Mouse (Mus musculus) CH12.LX (cell line): Measurements from ENCODE around the gene Herc6. TPM values are rescaled to one million over a fixed set of nuclear protein-coding genes. Genes with fewer than 3 reads are reported as not detected.

Experiments
- DNase-seq: peaks from one replicate; pipeline ENCODE4 v3.0.0-alpha.2; 2013; ENCODE audit errors: extremely low read depth
- H3K27ac ChIP-seq: 2 replicates; pipeline ENCODE4 v1.5.1; 2012; ENCODE audit warnings: low read depth, mild to moderate bottlenecking, control low read depth, moderate library complexity; ENCODE audit not compliant: insufficient read depth
- H3K27me3 ChIP-seq: replicated peaks from 2 replicates; pipeline ENCODE3; 2012; ENCODE audit warnings: inconsistent platforms
- H3K36me3 ChIP-seq, 2 experiments: replicated peaks in 1 of 2; 2 replicates each; pipeline versions ENCODE3 to v1.6.1; 2012; ENCODE audit warnings: inconsistent platforms in 1 of 2, low read length in 1 of 2, mild to moderate bottlenecking in 1 of 2, mixed read lengths in 1 of 2, moderate library complexity in 1 of 2; ENCODE audit not compliant: control insufficient read depth in 1 of 2, insufficient read depth in 1 of 2
- H3K4me1 ChIP-seq, 2 experiments: 2 replicates each; pipeline ENCODE4 v1.6.1; 2012; ENCODE audit warnings: inconsistent platforms in 1 of 2, moderate library complexity in 1 of 2; ENCODE audit not compliant: insufficient read depth in 2 of 2, control insufficient read depth in 1 of 2
- H3K4me2 ChIP-seq: 2 replicates; pipeline ENCODE4 v1.6.1; 2012; ENCODE audit warnings: low read depth, mild to moderate bottlenecking, control low read depth; ENCODE audit not compliant: poor library complexity, insufficient read depth, severe bottlenecking
- H3K4me3 ChIP-seq, 3 experiments: fragments of 150-350 bp in 1 of 3; sonication (generic) in 1 of 3; replicated peaks in 1 of 3; 2 replicates each; pipeline versions ENCODE3 to v1.5.1; 2011 to 2012; ENCODE audit warnings: low read depth in 2 of 3, low read length in 2 of 3, mild to moderate bottlenecking in 2 of 3, moderate library complexity in 2 of 3, control low read depth in 1 of 3, improper control_type of control experiment in 1 of 3, inconsistent platforms in 1 of 3, mixed read lengths in 1 of 3; ENCODE audit not compliant: poor library complexity in 1 of 3
- H3K79me2 ChIP-seq: replicated peaks from 2 replicates; pipeline ENCODE4 v1.6.1; 2012; ENCODE audit warnings: mild to moderate bottlenecking, moderate library complexity; ENCODE audit not compliant: control insufficient read depth, poor library complexity, insufficient read depth, severe bottlenecking; ENCODE audit errors: extremely low read depth
- H3K9ac ChIP-seq: 2 replicates; pipeline ENCODE4 v1.6.1; 2012; ENCODE audit warnings: low read depth, mild to moderate bottlenecking, control low read depth, moderate library complexity; ENCODE audit not compliant: insufficient read depth
- H3K9me3 ChIP-seq: replicated peaks from 2 replicates; pipeline ENCODE3; 2012; ENCODE audit warnings: low read length, inconsistent platforms, mixed read lengths
- CTCF ChIP-seq, 2 experiments: IDR thresholded peaks in 1 of 2; conservative IDR thresholded peaks in 1 of 2; 2 replicates each; pipeline ENCODE4 v1.5.1; 2011 to 2012; ENCODE audit warnings: low read depth in 2 of 2, low read length in 2 of 2, improper control_type of control experiment in 1 of 2, inconsistent platforms in 1 of 2, mild to moderate bottlenecking in 1 of 2, moderate library complexity in 1 of 2
- E2F4 ChIP-seq: IDR thresholded peaks from 2 replicates; pipeline ENCODE4 v1.6.1; 2011; ENCODE audit warnings: low read depth, low read length, improper control_type of control experiment; ENCODE audit not compliant: insufficient replicate concordance
- JUND ChIP-seq: conservative IDR thresholded peaks from 2 replicates; pipeline ENCODE4 v1.6.1; 2011; ENCODE audit warnings: low read depth, low read length, improper control_type of control experiment
- MXI1 ChIP-seq: IDR thresholded peaks from 2 replicates; pipeline ENCODE4 v1.6.1; 2011; ENCODE audit warnings: mild to moderate bottlenecking, low read depth, low read length, improper control_type of control experiment
- PAX5 ChIP-seq: IDR thresholded peaks from 2 replicates; pipeline ENCODE4 v1.6.1; 2012; ENCODE audit warnings: low read length, inconsistent platforms, mixed read lengths
- POLR2A ChIP-seq: IDR thresholded peaks from 2 replicates; pipeline ENCODE4 v1.6.1; 2011; ENCODE audit warnings: low read depth, mild to moderate bottlenecking, improper control_type of control experiment, low read length
- POLR2AphosphoS2 ChIP-seq: IDR thresholded peaks from 2 replicates; pipeline ENCODE4 v1.6.1; 2011; ENCODE audit warnings: low read depth, low read length, improper control_type of control experiment
- SIN3A ChIP-seq: IDR thresholded peaks from 2 replicates; pipeline ENCODE4 v1.6.1; 2012; ENCODE audit warnings: low read length, improper control_type of control experiment, inconsistent platforms
- SMC3 ChIP-seq: IDR thresholded peaks from 2 replicates; pipeline ENCODE4 v1.6.1; 2011; ENCODE audit warnings: low read depth, low read length, improper control_type of control experiment
- TBP ChIP-seq: conservative IDR thresholded peaks from 2 replicates; pipeline ENCODE4 v1.6.1; 2011; ENCODE audit warnings: low read depth, low read length, improper control_type of control experiment
- USF1 ChIP-seq: IDR thresholded peaks from 2 replicates; pipeline ENCODE4 v1.6.1; 2014; ENCODE audit warnings: low read depth, mild to moderate bottlenecking, inconsistent platforms, low read length, improper control_type of control experiment
- ZC3H11A ChIP-seq: IDR thresholded peaks from 2 replicates; pipeline ENCODE4 v1.6.1; 2012; ENCODE audit warnings: low read depth, mild to moderate bottlenecking, inconsistent platforms, low read length, improper control_type of control experiment
- ZKSCAN1 ChIP-seq: IDR thresholded peaks from 2 replicates; pipeline ENCODE4 v1.6.1; 2012; ENCODE audit warnings: low read depth, inconsistent platforms, low read length, improper control_type of control experiment, borderline replicate concordance
- ZMIZ1 ChIP-seq: IDR thresholded peaks from 2 replicates; pipeline ENCODE4 v1.6.1; 2012; ENCODE audit warnings: low read depth, mild to moderate bottlenecking, inconsistent platforms, low read length, improper control_type of control experiment
- ZNF384 ChIP-seq: IDR thresholded peaks from 2 replicates; pipeline ENCODE4 v1.6.1; 2012; ENCODE audit warnings: low read depth, low read length, improper control_type of control experiment, inconsistent platforms
- dilution Hi-C: fragments of 300-500 bp; cut with MboI; formaldehyde crosslinking; loops from 2 replicates; pipeline ENCODE4 v1.14.3; 2020; ENCODE audit warnings: low sequenced_read_pairs; ENCODE audit not compliant: extremely low pct_unique_long_range_greater_than_20kb, extremely low pct_ligation_motif_present
- in situ Hi-C: fragments of 300-500 bp; cut with MboI; formaldehyde crosslinking; loops from 3 replicates; pipeline ENCODE4 v1.14.3; 2019; ENCODE audit warnings: low sequenced_read_pairs, low pct_ligation_motif_present, low pct_unique_long_range_greater_than_20kb, mixed read lengths
- polyA plus RNA-seq: library from polyadenylated mRNA; unstranded; fragments of >175 nt; gene quantifications from 2 replicates; pipeline ENCODE4 v1.2.1, GENCODE M21; 2012; ENCODE audit warnings: low read depth; ENCODE audit not compliant: insufficient read length
- total RNA-seq, 2 experiments: library from RNA; depleted of rRNA; stranded (reverse); fragments of 300-350 nt in 1 of 2; fragments of >200 nt in 1 of 2; gene quantifications; 2 replicates each; pipeline ENCODE4 v1.2.3; 2012 to 2014

Herc6 gene
- total and polyA plus RNA-seq, 3 experiments = 9.0 to 18.9 (median 14.4) TPM

DNA sequence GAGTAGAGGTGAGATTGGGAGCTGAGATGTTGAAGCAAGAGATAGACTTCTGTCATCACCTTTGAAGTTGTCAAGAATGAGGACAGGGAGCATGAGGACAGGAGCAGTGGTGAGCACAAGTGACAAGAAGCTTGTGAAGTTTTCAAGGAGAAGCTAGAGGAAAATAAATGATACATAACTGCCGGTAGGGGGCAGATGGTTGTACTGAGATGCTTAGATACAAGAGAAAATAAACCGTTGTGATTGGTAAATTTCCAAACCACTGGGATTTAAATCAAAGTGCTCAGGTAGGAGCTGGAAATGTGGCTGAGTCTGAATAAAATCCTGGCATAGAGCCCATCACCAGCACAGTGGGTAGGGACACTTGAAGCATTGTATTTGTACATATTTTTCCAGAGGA lies 28.8 kb downstream of the Herc6 start:
- Histone ChIP-seq H3K9ac (no peak overlapping the region), H3K27me3 (no peaks in the 10 kb centered on the region)

DNA sequence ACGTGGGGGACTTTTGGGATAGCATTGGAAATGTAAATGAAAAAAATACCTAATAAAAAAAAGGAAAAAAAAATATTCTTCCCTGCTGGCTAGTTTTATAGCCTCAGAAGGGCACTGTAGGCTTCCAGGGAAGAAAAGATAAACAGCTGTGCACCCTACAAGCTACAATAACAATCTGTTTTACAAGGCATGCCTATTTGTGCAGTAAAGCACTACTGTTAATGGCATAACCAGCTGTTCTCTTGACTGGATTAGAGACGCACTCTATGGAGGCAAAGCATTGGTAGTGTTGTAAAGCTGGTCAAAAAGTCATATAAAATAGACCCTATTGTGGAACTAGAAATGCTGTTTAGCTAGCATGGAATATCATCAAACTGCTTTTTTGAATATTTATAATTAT lies 35.0 kb downstream of the Herc6 start:
- in situ Hi-C loops (no loop called here), dilution Hi-C loops (no loop called here)
- Histone ChIP-seq H3K4me1 (no peaks in the 10 kb centered on the region), H3K27ac (no peak overlapping the region), H3K79me2 (no peaks in the 10 kb centered on the region), H3K4me3 (no peak overlapping the region), H3K9ac (no peak overlapping the region), H3K9me3 (no peaks in the 10 kb centered on the region), H3K27me3 (no peaks in the 10 kb centered on the region), H3K36me3 (peaks cover 8 to 48% of the 10 kb centered on the region in 2 experiments), H3K4me2 (no peak overlapping the region)
- no peak for TF ChIP-seq ZMIZ1
- no peak for DNase-seq

More for the DNA sequence above, 28.8 kb downstream of the Herc6 start:
- no peaks in the 10 kb centered on the region for H3K9me3 ChIP-seq
- H3K36me3 ChIP-seq = peaks cover 7 to 70% of the 10 kb centered on the region in 2 experiments
- no peaks in the 10 kb centered on the region for H3K79me2 ChIP-seq
- H3K4me2 ChIP-seq = no peak overlapping the region
- TF ChIP-seq PAX5 (no peak), POLR2A (no peak), CTCF (conservative IDR thresholded peaks at IDR 0.05 in 1 of 2, IDR thresholded peaks at IDR 0.05 in 1 of 2; ENCODE audit: low read depth in 2 of 2, low read length in 2 of 2) (peak in 1 of 2 experiments; percentile 32; a peak in 2 of 4 replicates), TBP (no peak), ZKSCAN1 (no peak), SIN3A (no peak), POLR2AphosphoS2 (no peak), SMC3 (peak; percentile 9; the same call in 1 of the 2 replicates), JUND (no peak), USF1 (no peak)
- H3K4me3 ChIP-seq = no peak overlapping the region
- no peak overlapping the region for H3K27ac ChIP-seq
- in situ Hi-C loops = no loop called here
- peak; percentile 7 for DNase-seq
- dilution Hi-C loops = no loop called here
- H3K4me1 ChIP-seq = no peaks in the 10 kb centered on the region

DNA sequence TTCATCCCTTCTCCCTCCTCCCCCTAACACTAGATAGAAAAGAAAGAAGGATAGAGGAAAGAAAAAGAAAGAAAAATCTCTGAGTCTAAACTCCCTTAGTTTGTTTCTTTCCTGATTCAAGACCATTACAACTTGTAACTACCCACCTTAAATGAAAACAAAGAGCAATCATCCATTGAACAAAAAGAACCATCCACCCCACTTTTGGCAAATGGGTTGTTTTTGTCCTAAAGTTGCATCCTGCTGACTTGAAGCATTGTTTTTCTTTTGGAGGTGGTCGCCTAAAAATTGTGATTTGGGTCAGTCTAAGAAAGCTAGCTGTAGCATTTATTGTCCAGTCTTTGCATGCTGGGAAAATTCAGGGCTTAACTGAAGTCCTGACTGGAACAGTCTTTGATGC lies 58.7 kb downstream of the Herc6 start:
- Histone ChIP-seq H3K9ac (no peak overlapping the region), H3K79me2 (no peaks in the 10 kb centered on the region), H3K4me3 (no peak overlapping the region), H3K4me2 (no peak overlapping the region), H3K27me3 (no peaks in the 10 kb centered on the region), H3K27ac (no peak overlapping the region), H3K36me3 (peaks cover 0 to 13% of the 10 kb centered on the region in 2 experiments), H3K4me1 (peaks cover 0 to 3% of the 10 kb centered on the region in 2 experiments; a peak in 1 of 4 replicates), H3K9me3 (no peaks in the 10 kb centered on the region)
- in situ Hi-C loops = no loop called here
- no peak for DNase-seq
- TF ChIP-seq JUND = no peak
- no peak for TF ChIP-seq ZNF384
- TF ChIP-seq E2F4 = no peak
- no peak for TF ChIP-seq MXI1
- TF ChIP-seq SIN3A = no peak
- TF ChIP-seq POLR2A = no peak
- TF ChIP-seq ZC3H11A = no peak
- dilution Hi-C loops = no loop called here
